Mouse (Mus musculus): ENCODE data around the gene Wnt9b. TPM values are rescaled to one million over a fixed set of nuclear protein-coding genes. Genes with fewer than 3 reads are reported as not detected.

Wnt9b gene
- polyA plus RNA-seq, 1 experiment from 2014 or later: 0.04 TPM

DNA sequence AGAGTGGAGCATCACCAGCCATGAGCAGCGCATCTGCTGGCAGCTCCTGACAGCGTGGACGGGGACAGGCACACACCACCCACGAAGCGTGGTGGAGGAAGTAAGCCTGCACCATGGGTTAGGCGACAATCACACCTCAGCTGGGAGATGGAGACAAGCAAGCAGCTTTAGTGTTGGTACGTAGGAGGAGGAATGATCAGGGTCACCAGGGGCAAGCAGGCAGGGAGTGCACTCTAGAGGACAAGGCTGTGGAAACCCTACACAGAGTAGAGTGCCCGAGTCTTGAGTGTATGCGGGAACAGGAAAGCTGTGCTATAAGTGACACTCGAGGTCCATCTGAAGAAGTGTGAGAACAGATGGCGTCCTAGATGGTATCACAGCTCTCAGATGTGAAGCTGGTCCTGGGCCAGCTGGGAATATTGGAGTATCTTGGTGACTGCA is 25.3 kb downstream of the Wnt9b start:
- Histone ChIP-seq H3K27ac (no peak overlapping the region), H3K9me3 (no peaks in the 10 kb centered on the region), H3K27me3 (no peaks in the 10 kb centered on the region), H3K9ac (no peak overlapping the region), H3K4me3 (no peak overlapping the region), H3K4me1 (peaks cover 5% of the 10 kb centered on the region; the same call in 1 of the 2 replicates), H3K4me2 (no peak overlapping the region), H3K36me3 (no peaks in the 10 kb centered on the region)
- ATAC-seq (ENCODE audit: borderline replicate concordance, extremely low read depth, low FRiP score, low TSS enrichment): no peak
- 49% methylated on average over 11 of the region's 11 CpGs for WGBS

DNA sequence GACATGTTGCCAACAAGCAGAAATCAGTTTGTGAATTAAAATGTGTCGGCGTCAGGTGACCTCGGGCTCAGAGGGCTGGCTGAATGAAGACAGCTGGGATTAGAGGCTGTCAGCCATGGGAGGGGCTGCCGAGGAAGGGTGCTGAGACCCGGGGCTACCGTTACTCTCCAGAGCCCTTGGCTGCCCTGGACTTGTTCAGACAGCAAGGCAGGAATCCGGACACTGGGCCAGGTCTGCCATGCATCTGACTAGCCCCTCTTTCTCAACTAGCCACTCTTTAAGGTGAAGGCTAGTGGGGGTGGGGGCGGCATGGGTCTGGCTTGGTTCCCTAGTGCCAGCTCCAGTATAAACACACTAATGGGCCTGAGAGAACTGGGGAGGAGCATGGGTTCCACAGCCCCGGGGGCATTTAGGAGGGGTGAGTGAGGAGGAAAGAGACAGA is 27.6 kb downstream of the Wnt9b start:
- Histone ChIP-seq H3K4me1 (peaks cover 5% of the 10 kb centered on the region; the same call in 1 of the 2 replicates), H3K36me3 (no peaks in the 10 kb centered on the region), H3K4me2 (peak overlapping the region; percentile 49), H3K27ac (no peak overlapping the region), H3K9me3 (no peaks in the 10 kb centered on the region), H3K27me3 (no peaks in the 10 kb centered on the region), H3K9ac (no peak overlapping the region), H3K4me3 (peak overlapping the region; percentile 6; the same call in 1 of the 2 replicates)
- ATAC-seq (ENCODE audit: borderline replicate concordance, extremely low read depth, low FRiP score, low TSS enrichment): peak; percentile 79; the same call in 1 of the 2 replicates
- 9% methylated on average over 9 of the region's 9 CpGs for WGBS

DNA sequence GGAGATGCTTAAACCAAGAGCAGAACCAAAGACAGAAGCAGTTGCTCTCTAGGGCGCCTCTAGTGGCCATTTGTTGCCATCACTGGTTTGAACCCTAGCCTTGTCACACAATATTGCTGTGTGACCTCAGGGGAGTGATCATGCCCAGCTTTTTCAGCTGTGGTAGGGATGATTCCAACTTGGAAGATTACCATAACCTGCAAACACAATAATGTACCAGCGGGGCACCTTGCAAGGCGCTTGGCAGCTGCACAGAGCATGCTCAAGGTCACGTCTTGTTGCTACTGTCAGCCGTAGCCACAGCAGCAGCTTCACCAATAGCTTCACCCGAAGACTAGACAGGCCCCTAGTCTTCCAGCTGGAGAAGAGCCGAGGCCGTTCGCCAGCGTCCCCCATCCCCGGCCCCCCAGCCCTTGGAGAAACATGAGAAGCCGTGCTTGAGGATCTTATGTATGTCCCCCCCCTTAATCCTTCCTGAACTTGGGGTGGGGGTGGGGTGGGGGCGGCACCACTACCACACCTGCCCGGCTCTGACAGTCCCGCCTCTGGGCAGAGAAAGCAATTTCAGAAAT is 28.1 kb downstream of the Wnt9b start:
- Histone ChIP-seq H3K9me3 (no peaks in the 10 kb centered on the region), H3K27ac (no peak overlapping the region), H3K9ac (no peak overlapping the region), H3K4me2 (peak overlapping the region; percentile 49), H3K4me3 (peak overlapping the region; percentile 6; the same call in 1 of the 2 replicates), H3K27me3 (no peaks in the 10 kb centered on the region), H3K4me1 (peaks cover 5% of the 10 kb centered on the region; the same call in 1 of the 2 replicates), H3K36me3 (no peaks in the 10 kb centered on the region)
- WGBS: 14% methylated on average over 15 of the region's 15 CpGs
- peak; percentile 62; the same call in 1 of the 2 replicates for ATAC-seq (ENCODE audit: borderline replicate concordance, extremely low read depth, low FRiP score, low TSS enrichment)

DNA sequence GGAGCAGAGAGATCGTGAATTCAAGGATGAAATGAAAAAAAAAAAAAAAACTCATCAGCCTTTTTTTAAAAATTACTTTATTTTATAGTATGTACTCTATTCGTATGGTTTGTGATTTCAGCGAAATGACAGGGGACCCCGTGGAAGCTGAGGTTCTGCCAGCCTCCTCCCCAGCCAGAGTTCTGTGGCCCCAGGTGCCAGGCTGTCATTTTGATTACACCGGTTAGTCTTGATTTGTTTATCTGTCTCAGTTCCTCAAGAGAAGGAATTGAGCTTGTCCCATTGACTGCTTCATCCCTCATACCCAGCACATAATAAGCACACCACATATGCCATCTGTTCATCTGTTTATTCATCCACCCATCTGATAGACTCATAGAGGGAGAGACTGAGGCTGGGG is 30.2 kb downstream of the Wnt9b start:
- no peak for ATAC-seq (ENCODE audit: borderline replicate concordance, extremely low read depth, low FRiP score, low TSS enrichment)
- H3K4me3 ChIP-seq: no peak overlapping the region
- no peaks in the 10 kb centered on the region for H3K27me3 ChIP-seq
- no peak overlapping the region for H3K4me2 ChIP-seq
- 71% methylated on average over 5 of the region's 5 CpGs for WGBS
- peaks cover 5% of the 10 kb centered on the region; the same call in 1 of the 2 replicates for H3K4me1 ChIP-seq
- H3K27ac ChIP-seq: no peak overlapping the region
- H3K9me3 ChIP-seq: no peaks in the 10 kb centered on the region
- H3K9ac ChIP-seq: no peak overlapping the region
- H3K36me3 ChIP-seq: no peaks in the 10 kb centered on the region

GRCm38 (mm10) chr11:103716971-103717370 is 32.6 kb downstream of the Wnt9b start:
- no peak overlapping the region for H3K4me3 ChIP-seq
- no peaks in the 10 kb centered on the region for H3K27me3 ChIP-seq
- no peak overlapping the region for H3K4me2 ChIP-seq
- no peak for ATAC-seq (ENCODE audit: borderline replicate concordance, extremely low read depth, low FRiP score, low TSS enrichment)
- H3K36me3 ChIP-seq: no peaks in the 10 kb centered on the region
- no peak overlapping the region for H3K27ac ChIP-seq
- no peaks in the 10 kb centered on the region for H3K9me3 ChIP-seq
- peaks cover 5% of the 10 kb centered on the region; the same call in 1 of the 2 replicates for H3K4me1 ChIP-seq
- WGBS: 50% methylated on average over 9 of the region's 9 CpGs
- no peak overlapping the region for H3K9ac ChIP-seq

DNA sequence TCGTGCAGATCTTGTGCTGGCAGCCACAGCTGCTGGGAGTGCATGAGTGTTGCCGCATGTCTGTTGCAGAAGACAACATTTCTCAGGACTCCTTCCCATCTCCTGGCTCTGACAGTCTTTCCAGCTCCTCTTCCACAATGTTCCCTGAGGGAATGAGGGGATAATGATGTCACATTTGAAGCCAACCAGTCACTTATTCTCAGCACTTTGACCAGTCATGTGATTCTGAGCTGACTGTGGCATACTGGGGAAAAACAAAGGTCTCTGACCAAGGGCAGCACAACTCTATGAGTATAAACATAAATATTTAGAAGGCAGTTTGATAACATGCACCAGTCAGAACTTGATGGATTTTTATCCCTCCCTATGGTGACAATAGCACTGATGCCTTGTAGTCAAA is 35.5 kb downstream of the Wnt9b start:
- H3K36me3 ChIP-seq: no peaks in the 10 kb centered on the region
- WGBS: 81% methylated on average over 2 of the region's 2 CpGs
- no peaks in the 10 kb centered on the region for H3K27me3 ChIP-seq
- H3K4me1 ChIP-seq: no peaks in the 10 kb centered on the region
- H3K4me2 ChIP-seq: no peak overlapping the region
- H3K9me3 ChIP-seq: no peaks in the 10 kb centered on the region
- no peak overlapping the region for H3K4me3 ChIP-seq
- no peak overlapping the region for H3K9ac ChIP-seq
- no peak overlapping the region for H3K27ac ChIP-seq
- no peak for ATAC-seq (ENCODE audit: borderline replicate concordance, extremely low read depth, low FRiP score, low TSS enrichment)

DNA sequence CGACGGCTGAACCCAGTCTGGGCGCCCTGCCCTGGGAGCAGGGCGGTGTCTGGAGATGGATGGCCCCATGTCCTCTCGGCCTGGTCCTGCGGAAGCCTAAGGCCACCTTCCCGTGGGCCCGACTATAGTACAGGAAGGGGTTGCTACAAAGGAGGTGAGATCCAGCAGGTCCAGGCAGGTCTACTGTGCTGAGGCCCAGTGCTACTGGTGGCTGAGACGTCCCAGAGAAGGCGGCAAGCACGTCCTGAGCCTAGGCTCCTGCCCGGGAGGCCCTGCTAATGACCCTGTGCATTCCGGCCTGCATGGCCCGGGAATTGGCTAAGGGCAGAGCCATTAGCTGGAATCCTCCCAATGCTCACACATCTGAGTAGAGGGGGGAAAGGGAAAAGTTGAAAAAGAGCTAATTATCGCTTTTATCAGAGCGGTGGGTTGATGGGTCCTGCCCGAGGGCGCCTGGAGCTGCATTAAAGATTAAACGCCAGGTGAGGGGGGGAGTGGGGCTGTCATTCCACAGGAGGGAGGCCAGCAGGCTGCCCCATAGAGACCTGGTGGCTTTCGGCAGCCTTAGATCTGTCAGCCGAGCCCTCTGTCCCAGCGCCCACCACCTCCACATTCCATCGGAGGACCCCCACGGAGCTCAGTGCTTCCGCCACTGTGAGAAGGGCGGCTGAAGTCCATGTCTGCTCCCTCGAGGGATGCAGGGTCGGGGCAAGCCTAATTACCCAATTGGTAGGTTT is 37.6 kb downstream of the Wnt9b start:
- Histone ChIP-seq H3K9ac (no peak overlapping the region), H3K27ac (no peak overlapping the region), H3K9me3 (no peaks in the 10 kb centered on the region), H3K4me1 (no peaks in the 10 kb centered on the region), H3K4me2 (no peak overlapping the region), H3K27me3 (no peaks in the 10 kb centered on the region), H3K4me3 (no peak overlapping the region), H3K36me3 (no peaks in the 10 kb centered on the region)
- ATAC-seq (ENCODE audit: borderline replicate concordance, extremely low read depth, low FRiP score, low TSS enrichment): no peak
- WGBS: 43% methylated on average over 28 of the region's 28 CpGs

- Histone ChIP-seq H3K27ac (no peak overlapping the region), H3K4me2 (no peak overlapping the region), H3K27me3 (no peaks in the 10 kb centered on the region), H3K9ac (no peak overlapping the region), H3K36me3 (no peaks in the 10 kb centered on the region), H3K9me3 (no peaks in the 10 kb centered on the region), H3K4me1 (no peaks in the 10 kb centered on the region), H3K4me3 (no peak overlapping the region)
- WGBS: 69% methylated on average over 1 of the region's 1 CpGs
- ATAC-seq (ENCODE audit: borderline replicate concordance, extremely low read depth, low FRiP score, low TSS enrichment): no peak
These were observed 39.6 kb downstream of the Wnt9b start for GRCm38 (mm10) chr11:103709982-103710381.

DNA sequence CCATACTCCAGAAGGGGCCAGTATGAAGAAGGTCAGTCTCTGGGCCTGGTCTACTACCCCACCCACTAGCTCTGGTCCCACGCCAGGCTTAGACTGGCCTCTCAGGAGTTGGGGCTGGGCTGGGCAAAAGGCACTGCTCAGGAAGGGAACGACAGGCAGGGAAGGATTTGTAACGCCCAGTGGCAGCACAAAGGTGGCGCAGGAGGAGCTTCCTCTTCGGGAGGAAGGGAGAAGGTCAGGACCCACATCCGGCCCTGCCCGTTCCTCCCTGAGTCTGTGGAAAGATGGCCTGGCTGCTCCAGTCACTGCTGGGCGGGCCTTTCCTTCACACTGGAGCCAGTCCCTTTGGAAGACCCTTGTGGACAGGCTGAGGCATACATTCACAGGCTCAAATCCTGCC is 42.6 kb downstream of the Wnt9b start:
- 33% methylated on average over 8 of the region's 8 CpGs for WGBS
- peak; percentile 35; the same call in 1 of the 2 replicates for ATAC-seq (ENCODE audit: borderline replicate concordance, extremely low read depth, low FRiP score, low TSS enrichment)

DNA sequence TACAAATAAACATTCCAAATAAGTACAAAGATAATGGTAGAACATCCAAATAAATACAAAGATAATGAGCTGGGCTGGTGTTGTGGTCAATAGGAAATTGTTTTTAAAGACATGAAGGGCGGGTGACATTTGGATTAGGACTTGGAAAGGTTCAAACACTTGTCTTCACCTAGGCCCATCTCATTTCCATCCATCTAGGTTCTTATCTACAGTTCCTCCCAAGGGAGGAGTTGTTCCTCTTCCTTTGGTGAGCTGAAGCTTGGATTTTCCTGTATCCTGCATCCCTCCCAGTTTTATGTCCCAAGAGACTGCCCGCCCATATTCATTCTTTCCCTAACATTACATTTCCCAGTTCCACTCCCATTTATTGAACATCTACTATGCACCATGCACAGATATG is 51.4 kb downstream of the Wnt9b start:
- 0 out of 2 replicates have a peak, but pooled peaks cover 9% of the 10 kb centered on the region for H3K4me1 ChIP-seq
- H3K9ac ChIP-seq: peak overlapping the region; percentile 84
- H3K9me3 ChIP-seq: no peaks in the 10 kb centered on the region
- ATAC-seq (ENCODE audit: borderline replicate concordance, extremely low read depth, low FRiP score, low TSS enrichment): no peak
- peak overlapping the region; percentile 84 for H3K4me3 ChIP-seq
- 0 out of 2 replicates have a peak, but pooled peaks cover 3% of the 10 kb centered on the region for H3K36me3 ChIP-seq
- peak overlapping the region; percentile 64 for H3K4me2 ChIP-seq
- H3K27ac ChIP-seq: peak overlapping the region; percentile 97
- WGBS: 72% methylated on average over 2 of the region's 2 CpGs
- H3K27me3 ChIP-seq: no peaks in the 10 kb centered on the region

More for the DNA sequence above, 42.6 kb downstream of the Wnt9b start:
- Histone ChIP-seq H3K27ac (0 out of 2 replicates have a peak overlapping the region, but pooled peaks have one; percentile 6), H3K27me3 (no peaks in the 10 kb centered on the region), H3K4me2 (no peak overlapping the region), H3K4me3 (no peak overlapping the region), H3K9ac (no peak overlapping the region), H3K36me3 (no peaks in the 10 kb centered on the region), H3K9me3 (no peaks in the 10 kb centered on the region), H3K4me1 (no peaks in the 10 kb centered on the region)

DNA sequence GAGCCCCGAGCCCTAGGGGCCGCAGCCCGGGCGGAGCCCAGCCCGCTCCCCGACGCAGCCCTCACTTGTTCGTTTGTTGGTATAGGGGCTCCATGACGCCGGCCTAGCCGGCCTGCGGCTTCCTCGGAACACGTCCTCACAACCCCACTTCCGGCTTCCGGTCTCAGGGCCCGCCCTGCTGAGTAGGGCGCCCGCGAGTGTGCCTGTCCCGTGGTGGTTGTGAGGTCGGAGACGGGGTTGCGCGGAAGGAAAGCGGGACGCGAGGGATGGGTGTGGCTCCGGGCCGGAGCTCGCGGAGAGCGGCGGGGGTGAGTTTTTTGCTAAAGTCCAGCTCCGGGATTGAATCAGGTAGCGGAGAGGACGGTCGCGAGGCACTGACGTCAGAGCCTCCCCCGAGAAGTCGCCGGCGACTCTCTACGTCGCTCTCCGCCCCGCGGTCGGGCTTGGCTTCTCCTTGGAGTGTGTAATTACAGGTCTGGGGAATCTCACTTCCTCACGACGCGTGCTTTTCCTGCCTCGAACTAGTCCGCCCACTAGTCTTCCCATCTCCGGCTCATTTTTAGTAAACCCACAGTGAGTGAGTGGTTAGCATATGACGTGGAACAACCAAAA is 52.0 kb downstream of the Wnt9b start, which contains the start of gene Gosr2:
Gene Gosr2, minus strand, starts transcription at position 334 of the 612 bp plus-strand sequence.
- Histone ChIP-seq H3K4me2 (peak within 1 kb of the TSS; percentile 64), H3K4me3 (peak within 1 kb of the TSS; percentile 84), H3K36me3 (0 out of 2 replicates have a peak, but pooled peaks cover 3% of the 10 kb centered on the region), H3K27ac (peak within 1 kb of the TSS; percentile 97), H3K9me3 (no peaks in the 10 kb centered on the region), H3K4me1 (0 out of 2 replicates have a peak, but pooled peaks cover 9% of the 10 kb centered on the region), H3K9ac (peak within 1 kb of the TSS; percentile 84), H3K27me3 (no peaks in the 10 kb centered on the region)
- WGBS: under 1% methylated on average over 57 of the region's 57 CpGs
- peak; percentile 96 for ATAC-seq (ENCODE audit: borderline replicate concordance, extremely low read depth, low FRiP score, low TSS enrichment)
